Mouse (Mus musculus): Measurements from ENCODE around the gene Treml1. TPM values are rescaled to one million over a fixed set of nuclear protein-coding genes. Genes with fewer than 3 reads are reported as not detected.

Gene Treml1
- total and polyA plus RNA-seq, 2 experiments from 2014 or later = not detected

- no peaks in the 10 kb centered on the region for H3K9me3 ChIP-seq (ENCODE audit: low read length)
- H3K27me3 ChIP-seq (ENCODE audit: insufficient read depth, low read length) = no peaks in the 10 kb centered on the region
- H3K36me3 ChIP-seq (ENCODE audit: insufficient read depth) = no peaks in the 10 kb centered on the region
- 0 out of 2 replicates have a peak, but pooled peaks cover 4% of the 10 kb centered on the region for H3K4me1 ChIP-seq (ENCODE audit: insufficient read depth)
- no peak overlapping the region for H3K4me3 ChIP-seq (ENCODE audit: low read depth, low read length)
- no peak for TF ChIP-seq CTCF (IDR thresholded peaks at IDR 0.05; ENCODE audit: low read depth)
- H3K27ac ChIP-seq (ENCODE audit: low read depth, low read length) = no peak overlapping the region
- ATAC-seq (no peak), DNase-seq (no peak)
- no peak overlapping the region for H3K4me2 ChIP-seq (ENCODE audit: low read depth)
- H3K9ac ChIP-seq = no peak overlapping the region
- 97% methylated on average over 6 of the region's 6 CpGs for WGBS
Observed at GRCm38 (mm10) chr17:48325093-48325492, 34.6 kb upstream of the Treml1 start.

GRCm38 (mm10) chr17:48325638-48326037, 34.1 kb upstream of the Treml1 start:
- Histone ChIP-seq H3K27ac (ENCODE audit: low read depth, low read length) (no peak overlapping the region), H3K9me3 (ENCODE audit: low read length) (no peaks in the 10 kb centered on the region), H3K9ac (no peak overlapping the region), H3K4me3 (ENCODE audit: low read depth, low read length) (no peak overlapping the region), H3K36me3 (ENCODE audit: insufficient read depth) (no peaks in the 10 kb centered on the region), H3K4me1 (ENCODE audit: insufficient read depth) (0 out of 2 replicates have a peak, but pooled peaks cover 4% of the 10 kb centered on the region), H3K27me3 (ENCODE audit: insufficient read depth, low read length) (no peaks in the 10 kb centered on the region), H3K4me2 (ENCODE audit: low read depth) (no peak overlapping the region)
- ATAC-seq (no peak), DNase-seq (no peak)
- WGBS = 86% methylated on average over 11 of the region's 11 CpGs
- no peak for TF ChIP-seq CTCF (IDR thresholded peaks at IDR 0.05; ENCODE audit: low read depth)

- H3K9ac ChIP-seq = no peak overlapping the region
- no peak for TF ChIP-seq CTCF (IDR thresholded peaks at IDR 0.05; ENCODE audit: low read depth)
- WGBS = 65% methylated on average over 4 of the region's 4 CpGs
- no peak overlapping the region for H3K27ac ChIP-seq (ENCODE audit: low read depth, low read length)
- peak; percentile 57 for DNase-seq
- H3K4me1 ChIP-seq (ENCODE audit: insufficient read depth) = 0 out of 2 replicates have a peak, but pooled peaks cover 4% of the 10 kb centered on the region
- ATAC-seq = peak; percentile 88
- H3K27me3 ChIP-seq (ENCODE audit: insufficient read depth, low read length) = no peaks in the 10 kb centered on the region
- no peak overlapping the region for H3K4me3 ChIP-seq (ENCODE audit: low read depth, low read length)
- H3K9me3 ChIP-seq (ENCODE audit: low read length) = no peaks in the 10 kb centered on the region
- no peak overlapping the region for H3K4me2 ChIP-seq (ENCODE audit: low read depth)
- H3K36me3 ChIP-seq (ENCODE audit: insufficient read depth) = no peaks in the 10 kb centered on the region
Observed at GRCm38 (mm10) chr17:48326656-48327055, 33.1 kb upstream of the Treml1 start.

DNA sequence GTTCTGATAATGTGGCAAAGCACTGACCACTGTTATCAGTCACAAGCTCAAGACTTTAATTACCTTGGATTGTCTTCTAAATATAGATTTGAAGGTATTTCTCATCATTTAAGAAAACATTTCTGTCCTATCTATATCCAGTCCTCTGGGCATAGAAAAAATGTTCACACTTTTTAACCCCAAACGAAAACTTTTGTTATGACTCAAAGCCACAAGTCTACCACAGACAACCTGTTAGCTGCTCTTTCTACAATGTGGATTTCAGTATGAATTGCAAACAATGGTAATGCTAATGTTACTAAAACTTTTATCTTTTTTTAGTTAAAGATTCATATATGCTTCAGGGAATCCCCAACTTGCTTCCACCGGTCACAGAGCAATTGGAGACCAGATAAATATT, 27.2 kb upstream of the Treml1 start:
- H3K9ac ChIP-seq = no peak overlapping the region
- DNase-seq = no peak
- no peaks in the 10 kb centered on the region for H3K4me1 ChIP-seq (ENCODE audit: insufficient read depth)
- WGBS = 95% methylated on average over 2 of the region's 2 CpGs
- ATAC-seq = no peak
- no peak overlapping the region for H3K27ac ChIP-seq (ENCODE audit: low read depth, low read length)
- no peak overlapping the region for H3K4me2 ChIP-seq (ENCODE audit: low read depth)
- no peak overlapping the region for H3K4me3 ChIP-seq (ENCODE audit: low read depth, low read length)
- no peak for TF ChIP-seq CTCF (IDR thresholded peaks at IDR 0.05; ENCODE audit: low read depth)
- no peaks in the 10 kb centered on the region for H3K27me3 ChIP-seq (ENCODE audit: insufficient read depth, low read length)
- no peaks in the 10 kb centered on the region for H3K36me3 ChIP-seq (ENCODE audit: insufficient read depth)
- H3K9me3 ChIP-seq (ENCODE audit: low read length) = no peaks in the 10 kb centered on the region

DNA sequence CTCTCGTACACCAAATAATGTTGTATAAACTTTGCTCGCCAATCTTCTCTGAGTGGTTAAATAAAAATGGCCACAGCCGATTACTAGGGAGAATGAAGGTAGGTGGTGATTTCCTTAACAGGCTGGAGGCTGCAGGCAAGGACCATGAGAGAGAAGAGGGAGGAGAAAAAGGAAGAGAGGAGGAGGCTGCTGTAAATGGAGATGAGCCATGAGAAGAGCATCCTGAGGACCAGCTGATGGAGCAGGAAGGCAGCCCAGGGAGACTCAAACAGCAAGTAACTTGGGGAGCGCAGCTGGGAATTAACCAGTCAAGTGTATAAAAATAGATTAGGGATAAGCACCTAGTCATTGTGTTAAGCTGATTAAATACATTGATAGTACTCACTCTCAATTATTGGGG, 25.5 kb upstream of the Treml1 start:
- TF ChIP-seq CTCF (IDR thresholded peaks at IDR 0.05; ENCODE audit: low read depth) = no peak
- DNase-seq (no peak), ATAC-seq (no peak)
- Histone ChIP-seq H3K27me3 (ENCODE audit: insufficient read depth, low read length) (no peaks in the 10 kb centered on the region), H3K4me1 (ENCODE audit: insufficient read depth) (no peaks in the 10 kb centered on the region), H3K4me2 (ENCODE audit: low read depth) (no peak overlapping the region), H3K9me3 (ENCODE audit: low read length) (no peaks in the 10 kb centered on the region), H3K4me3 (ENCODE audit: low read depth, low read length) (no peak overlapping the region), H3K9ac (no peak overlapping the region), H3K27ac (ENCODE audit: low read depth, low read length) (no peak overlapping the region), H3K36me3 (ENCODE audit: insufficient read depth) (no peaks in the 10 kb centered on the region)
- 79% methylated on average over 4 of the region's 4 CpGs for WGBS

DNA sequence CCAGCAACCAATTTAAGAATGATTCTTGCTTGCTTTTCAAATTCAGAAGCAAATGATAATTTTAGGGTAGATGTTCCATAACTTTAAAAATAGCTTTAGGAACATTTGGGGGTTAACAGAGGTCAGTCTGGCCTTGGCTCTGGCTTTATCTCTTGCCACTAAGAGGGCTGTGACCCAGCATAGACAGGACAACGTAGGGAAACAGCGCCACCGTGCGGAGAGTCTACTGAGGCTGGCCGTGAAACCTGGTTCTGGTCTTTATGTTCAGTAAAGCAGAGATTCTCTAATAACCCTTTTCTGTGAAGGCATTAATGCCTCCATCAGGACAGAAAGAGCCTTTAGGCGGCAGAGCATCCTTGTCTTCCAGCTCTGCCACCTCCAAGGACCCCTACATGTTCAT, 22.9 kb upstream of the Treml1 start:
- ATAC-seq = no peak
- Histone ChIP-seq H3K36me3 (ENCODE audit: insufficient read depth) (no peaks in the 10 kb centered on the region), H3K9me3 (ENCODE audit: low read length) (no peaks in the 10 kb centered on the region), H3K4me2 (ENCODE audit: low read depth) (no peak overlapping the region), H3K4me3 (ENCODE audit: low read depth, low read length) (no peak overlapping the region), H3K27ac (ENCODE audit: low read depth, low read length) (no peak overlapping the region), H3K9ac (no peak overlapping the region), H3K4me1 (ENCODE audit: insufficient read depth) (no peaks in the 10 kb centered on the region), H3K27me3 (ENCODE audit: insufficient read depth, low read length) (no peaks in the 10 kb centered on the region)
- WGBS = 1% methylated on average over 6 of the region's 6 CpGs
- peak; percentile 79 for TF ChIP-seq CTCF (IDR thresholded peaks at IDR 0.05; ENCODE audit: low read depth)
- DNase-seq = peak; percentile 74

GRCm38 (mm10) chr17:48340267-48340666, 19.4 kb upstream of the Treml1 start:
- Histone ChIP-seq H3K27me3 (ENCODE audit: insufficient read depth, low read length) (no peaks in the 10 kb centered on the region), H3K4me2 (ENCODE audit: low read depth) (no peak overlapping the region), H3K9ac (no peak overlapping the region), H3K4me3 (ENCODE audit: low read depth, low read length) (no peak overlapping the region), H3K9me3 (ENCODE audit: low read length) (no peaks in the 10 kb centered on the region), H3K4me1 (ENCODE audit: insufficient read depth) (no peaks in the 10 kb centered on the region), H3K36me3 (ENCODE audit: insufficient read depth) (no peaks in the 10 kb centered on the region), H3K27ac (ENCODE audit: low read depth, low read length) (no peak overlapping the region)
- no peak for TF ChIP-seq CTCF (IDR thresholded peaks at IDR 0.05; ENCODE audit: low read depth)
- DNase-seq (peak; percentile 41), ATAC-seq (peak; percentile 72)
- 52% methylated on average over 1 of the region's 1 CpGs for WGBS

GRCm38 (mm10) chr17:48341947-48342346, 17.8 kb upstream of the Treml1 start:
- no peaks in the 10 kb centered on the region for H3K27me3 ChIP-seq (ENCODE audit: insufficient read depth, low read length)
- no peaks in the 10 kb centered on the region for H3K36me3 ChIP-seq (ENCODE audit: insufficient read depth)
- no peaks in the 10 kb centered on the region for H3K4me1 ChIP-seq (ENCODE audit: insufficient read depth)
- TF ChIP-seq CTCF (IDR thresholded peaks at IDR 0.05; ENCODE audit: low read depth) = no peak
- no peak overlapping the region for H3K27ac ChIP-seq (ENCODE audit: low read depth, low read length)
- H3K4me3 ChIP-seq (ENCODE audit: low read depth, low read length) = no peak overlapping the region
- H3K4me2 ChIP-seq (ENCODE audit: low read depth) = no peak overlapping the region
- DNase-seq (no peak), ATAC-seq (no peak)
- 72% methylated on average over 3 of the region's 3 CpGs for WGBS
- no peaks in the 10 kb centered on the region for H3K9me3 ChIP-seq (ENCODE audit: low read length)
- no peak overlapping the region for H3K9ac ChIP-seq

Data from forebrain, postnatal 0 days (tissue).